Mouse (Mus musculus) embryo, embryonic 9.5 days (tissue): ENCODE measurements at regions not wholly inside any gene's neighbourhood (a gene's known extent, or its start where the extent isn't known, plus 50 kb on each side); places are given as distances from the start of the nearest gene placed in this dataset.

Experiments used
- DNase-seq: peaks from one replicate; pipeline ENCODE4 v3.0.0-alpha.2; 2017; ENCODE audit errors: extremely low spot score

GRCm38 (mm10) chr2:114260397-114261071 lies 59.3 kb upstream of the Zfp770 start:
- peak; percentile 59 for DNase-seq

- DNase-seq = no peak
These were observed 58.3 kb upstream of the Zfp770 start for GRCm38 (mm10) chr2:114259539-114259938.
